Mouse (Mus musculus) adrenal gland, postnatal 14 days (tissue): ENCODE results near the gene Exoc3l2. TPM values are rescaled to one million over a fixed set of nuclear protein-coding genes. Genes with fewer than 3 reads are reported as not detected.

Source experiments
- DNase-seq: peaks from one replicate; pipeline ENCODE4 v3.0.0; 2021; ENCODE audit warnings: mixed read lengths
- total RNA-seq: library from RNA; stranded (reverse); gene quantifications from 2 replicates; pipeline ENCODE4 v1.2.3, GENCODE M21; 2021

The Exoc3l2 gene
- total RNA-seq, 1 experiment from 2014 or later: 21.8 TPM

GRCm38 (mm10) chr7:19523017-19523756 is 60.1 kb downstream of the Exoc3l2 start:
- peak; percentile 50 for DNase-seq

- DNase-seq: peak; percentile 72
These were observed 60.8 kb downstream of the Exoc3l2 start for GRCm38 (mm10) chr7:19523757-19524419.

- DNase-seq: no peak
These were observed 61.4 kb downstream of the Exoc3l2 start for GRCm38 (mm10) chr7:19524420-19525104.

- DNase-seq: no peak
These were observed 62.0 kb downstream of the Exoc3l2 start for GRCm38 (mm10) chr7:19525105-19525481.

- DNase-seq: no peak
These were observed 67.9 kb downstream of the Exoc3l2 start for GRCm38 (mm10) chr7:19531077-19531476.

- DNase-seq: no peak
These were observed 69.1 kb downstream of the Exoc3l2 start for GRCm38 (mm10) chr7:19532240-19532639.

- DNase-seq: no peak
These were observed 71.5 kb downstream of the Exoc3l2 start for GRCm38 (mm10) chr7:19534676-19535075.

- DNase-seq: no peak
These were observed 77.8 kb downstream of the Exoc3l2 start for GRCm38 (mm10) chr7:19540771-19541566.

GRCm38 (mm10) chr7:19541681-19542154 is 78.6 kb downstream of the Exoc3l2 start:
- DNase-seq: no peak

GRCm38 (mm10) chr7:19542155-19542691 is 79.1 kb downstream of the Exoc3l2 start:
- DNase-seq: peak; percentile 71

- DNase-seq: no peak
These were observed 80.5 kb downstream of the Exoc3l2 start for GRCm38 (mm10) chr7:19543584-19543983.

GRCm38 (mm10) chr7:19546007-19546406 is 82.9 kb downstream of the Exoc3l2 start:
- DNase-seq: no peak

Other genes with a start within 250 kb of the Exoc3l2 start
- 27.5 and 28.5 TPM in 2 replicates for gene Opa3, start 235.0 kb upstream of the Exoc3l2 start, total RNA-seq
- gene Vasp, start 191.5 kb upstream of the Exoc3l2 start, total RNA-seq: 62.0 and 79.0 TPM in 2 replicates
- gene Ppm1n, start 183.3 kb upstream of the Exoc3l2 start, total RNA-seq: 0.19 TPM in 1 of 2 replicates, not detected in the other
- gene Rtn2, start 180.7 kb upstream of the Exoc3l2 start, total RNA-seq: 6.0 and 7.9 TPM in 2 replicates
- 2.1 and 22.4 TPM in 2 replicates for gene Fosb, start 153.3 kb upstream of the Exoc3l2 start, total RNA-seq
- gene Ercc1, start 118.6 kb upstream of the Exoc3l2 start, total RNA-seq: 37.1 and 46.7 TPM in 2 replicates
- 12.2 and 14.5 TPM in 2 replicates for gene Cd3eap, start 103.8 kb upstream of the Exoc3l2 start, total RNA-seq
- 7.3 and 8.3 TPM in 2 replicates for gene Ppp1r13l, start 103.6 kb upstream of the Exoc3l2 start, total RNA-seq
- gene Ercc2, start 81.3 kb upstream of the Exoc3l2 start, total RNA-seq: 28.2 and 30.2 TPM in 2 replicates
- gene Klc3, start 59.2 kb upstream of the Exoc3l2 start, total RNA-seq: 1.3 and 2.7 TPM in 2 replicates
- gene Ckm, start 58.6 kb upstream of the Exoc3l2 start, total RNA-seq: 0.74 and 0.79 TPM in 2 replicates
- gene Mark4, start 4.5 kb upstream of the Exoc3l2 start, total RNA-seq: 45.1 and 45.2 TPM in 2 replicates
- 6.7 and 8.6 TPM in 2 replicates for gene Bloc1s3, start 45.0 kb downstream of the Exoc3l2 start, total RNA-seq
- gene Trappc6a, start 45.1 kb downstream of the Exoc3l2 start, total RNA-seq: 69.4 and 71.2 TPM in 2 replicates
- 0.15 and 0.83 TPM in 2 replicates for gene Nkpd1, start 54.5 kb downstream of the Exoc3l2 start, total RNA-seq
- gene Ppp1r37, start 99.7 kb downstream of the Exoc3l2 start, total RNA-seq: 58.8 and 64.2 TPM in 2 replicates
- 0.44 and 1.1 TPM in 2 replicates for gene Zfp296, start 114.0 kb downstream of the Exoc3l2 start, total RNA-seq
- 59.3 and 65.4 TPM in 2 replicates for gene Gemin7, start 114.3 kb downstream of the Exoc3l2 start, total RNA-seq
- gene Clasrp, start 141.2 kb downstream of the Exoc3l2 start, total RNA-seq: 36.9 and 52.2 TPM in 2 replicates
- gene Relb, start 166.1 kb downstream of the Exoc3l2 start, total RNA-seq: 19.3 and 26.2 TPM in 2 replicates
- 116 and 119 TPM in 2 replicates for gene Clptm1, start 201.7 kb downstream of the Exoc3l2 start, total RNA-seq
- 53.4 TPM in 1 of 2 replicates, not detected in the other for gene Apoc2, start 214.6 kb downstream of the Exoc3l2 start, total RNA-seq
- gene Gm44805, start 218.1 kb downstream of the Exoc3l2 start, total RNA-seq: 1.7 and 2.6 TPM in 2 replicates
- gene Apoc4, start 218.1 kb downstream of the Exoc3l2 start, total RNA-seq: 72.2 and 240 TPM in 2 replicates
- 845 and 1,967 TPM in 2 replicates for gene Apoc1, start 229.3 kb downstream of the Exoc3l2 start, total RNA-seq
- 972 and 3,675 TPM in 2 replicates for gene Apoe, start 235.9 kb downstream of the Exoc3l2 start, total RNA-seq